Mouse (Mus musculus) intestine, postnatal 0 days (tissue): ENCODE results near the gene Cldn7. TPM values are rescaled to one million over a fixed set of nuclear protein-coding genes. Genes with fewer than 3 reads are reported as not detected.
A peak's percentile ranks its signal among the peaks of the same experiment; 100 is the strongest.
"Not testable (repeated sequence)": the region's sequence is repeated elsewhere in the genome, so short reads cannot be mapped to it uniquely, and the experiment has no call there.

Experiments
- ATAC-seq: fragments of 200-750 bp; cut with Nextera tagmentation; 2 replicates; pipeline ENCODE4 v1.8.0; 2017; ENCODE audit warnings: mild to moderate bottlenecking, moderate TSS enrichment, moderate library complexity
- H3K27ac ChIP-seq: fragments of 300-500 bp; sonication (generic); 2 replicates; pipeline ENCODE4 v1.5.1; 2014; ENCODE audit warnings: mild to moderate bottlenecking, low read depth, low read length, moderate library complexity
- H3K27me3 ChIP-seq: fragments of 300-500 bp; sonication (generic); replicated peaks from 2 replicates; pipeline ENCODE4 v1.6.1; 2014; ENCODE audit warnings: low read length, mixed read lengths; ENCODE audit not compliant: control insufficient read depth, insufficient read depth
- H3K36me3 ChIP-seq: fragments of 300-500 bp; sonication (generic); 2 replicates; pipeline ENCODE4 v1.6.1; 2014; ENCODE audit warnings: mild to moderate bottlenecking, moderate library complexity; ENCODE audit not compliant: control insufficient read depth, insufficient read depth
- H3K4me1 ChIP-seq: fragments of 300-500 bp; sonication (generic); replicated peaks from 2 replicates; pipeline ENCODE4 v1.6.1; 2014; ENCODE audit warnings: antibody characterized with exemption, low read length, mixed read lengths; ENCODE audit not compliant: control insufficient read depth, insufficient read depth
- H3K4me2 ChIP-seq: fragments of 300-500 bp; sonication (generic); replicated peaks from 2 replicates; pipeline ENCODE4 v1.6.1; 2014; ENCODE audit warnings: low read depth, mild to moderate bottlenecking, moderate library complexity
- H3K4me3 ChIP-seq: fragments of 300-500 bp; sonication (generic); 2 replicates; pipeline ENCODE4 v1.5.1; 2014; ENCODE audit warnings: low read depth, low read length
- H3K9ac ChIP-seq: fragments of 300-500 bp; sonication (generic); 2 replicates; pipeline ENCODE4 v1.6.1; 2014; ENCODE audit warnings: mild to moderate bottlenecking, low read depth, low read length
- H3K9me3 ChIP-seq: fragments of 300-500 bp; sonication (generic); 2 replicates; pipeline ENCODE4 v1.6.1; 2016; ENCODE audit warnings: mixed run types; ENCODE audit not compliant: control insufficient read depth
- CTCF ChIP-seq: sonication (generic); IDR thresholded peaks from 2 replicates; pipeline ENCODE4 v1.5.1; 2016; ENCODE audit warnings: low read depth, mild to moderate bottlenecking, control low read depth, antibody characterized with exemption, moderate library complexity
- WGBS: fragments of 180-500 bp; shearing (Covaris S2); extraction: QIAGEN DNeasy Blood & Tissue Kit; methylation state at CpG from one replicate; pipeline ENCODE4 v1.1.7; 2014; 5-methylcytosine and 5-hydroxymethylcytosine counted together
- microRNA counts: library from miRNA; unstranded; fragments of <30 nt; microRNA quantifications from one replicate; lab custom pipeline; 2016
- microRNA-seq: library from miRNA; unstranded; fragments of <30 nt; microRNA quantifications from one replicate; pipeline ENCODE4, GENCODE M21; 2016
- polyA plus RNA-seq: library from polyadenylated mRNA; unstranded; fragments of >200 nt; fragmentation: Nextera tagmentation; extraction: Ambion mirVana; gene quantifications from 2 replicates; pipeline ENCODE4 v1.2.1, GENCODE M21; 2015

Cldn7 gene
- polyA plus RNA-seq, 1 experiment from 2014 or later, result 1,341 TPM

- Histone ChIP-seq H3K27ac (no peak overlapping the region), H3K4me2 (peak overlapping the region; percentile 79), H3K4me1 (0 out of 2 replicates have a peak, but pooled peaks cover 8% of the 10 kb centered on the region), H3K9ac (no peak overlapping the region), H3K36me3 (peaks cover 33% of the 10 kb centered on the region), H3K9me3 (no peaks in the 10 kb centered on the region), H3K27me3 (no peaks in the 10 kb centered on the region), H3K4me3 (peak overlapping the region; percentile 69; the same call in 1 of the 2 replicates)
- TF ChIP-seq CTCF, result no peak
- no peak for ATAC-seq
- 59% methylated on average over 6 of the region's 6 CpGs for WGBS
Measured at GRCm38 (mm10) chr11:70015677-70016076, 51.1 kb downstream of the Cldn7 start.

GRCm38 (mm10) chr11:70016177-70016576 lies 51.6 kb downstream of the Cldn7 start:
- H3K4me2 ChIP-seq, H3K27ac ChIP-seq, H3K9ac ChIP-seq, H3K4me1 ChIP-seq, H3K9me3 ChIP-seq, ATAC-seq, H3K4me3 ChIP-seq, H3K27me3 ChIP-seq: not testable (repeated sequence)
- 78% methylated on average over 2 of the region's 2 CpGs for WGBS
- peaks cover 28% of the 10 kb centered on the region for H3K36me3 ChIP-seq

GRCm38 (mm10) chr11:70016669-70017068 lies 52.1 kb downstream of the Cldn7 start, which contains the start of gene Dlg4:
Dlg4 (plus strand) TSS chr11:70016942.
- Histone ChIP-seq H3K4me1 (0 out of 2 replicates have a peak, but pooled peaks cover 8% of the 10 kb centered on the region), H3K9me3 (no peaks in the 10 kb centered on the region), H3K27ac (no peak within 1 kb of the TSS), H3K27me3 (no peaks in the 10 kb centered on the region), H3K36me3 (peaks cover 23% of the 10 kb centered on the region), H3K4me2 (peak within 1 kb of the TSS; percentile 58; the same call in 1 of the 2 replicates), H3K4me3 (no peak within 1 kb of the TSS), H3K9ac (no peak within 1 kb of the TSS)
- no peak for TF ChIP-seq CTCF
- WGBS, result 78% methylated on average over 3 of the region's 3 CpGs
- no peak for ATAC-seq

- WGBS, result 60% methylated on average over 7 of the region's 7 CpGs
- TF ChIP-seq CTCF, result no peak
- H3K9ac ChIP-seq, result no peak overlapping the region
- no peak for ATAC-seq
- H3K4me2 ChIP-seq, result 0 out of 2 replicates have a peak overlapping the region, but pooled peaks have one; percentile 58
- 0 out of 2 replicates have a peak, but pooled peaks cover 8% of the 10 kb centered on the region for H3K4me1 ChIP-seq
- no peak overlapping the region for H3K27ac ChIP-seq
- H3K36me3 ChIP-seq, result peaks cover 16% of the 10 kb centered on the region
- H3K9me3 ChIP-seq, result no peaks in the 10 kb centered on the region
- no peaks in the 10 kb centered on the region for H3K27me3 ChIP-seq
- H3K4me3 ChIP-seq, result no peak overlapping the region
Measured at GRCm38 (mm10) chr11:70017199-70017767, 52.7 kb downstream of the Cldn7 start.

MicroRNA genes within 50 kb of the gene (microRNA counts, 519-probe panel; counts per million panel counts)
- not detected for microRNA mmu-miR-324-3p (lab: Ali Mortazavi, UCI)
- 3,794 counts per million, percentile 52 among the panel's probes with 10 or more counts for microRNA mmu-miR-324-5p (lab: Ali Mortazavi, UCI)

Small RNA genes lying within 50 kb of the gene (microRNA-seq; reads per million reads assigned to microRNA genes)
- not detected for gene Gm44349
- 1,973 reads per million, percentile 82 among the genes with 10 or more reads in this experiment for gene Mir324

Other genes with a start within 250 kb of the Cldn7 start
- gene Polr2a, start 206.1 kb upstream of the Cldn7 start, polyA plus RNA-seq, result 13.3 and 14.0 TPM in 2 replicates
- 0.09 and 0.12 TPM in 2 replicates for gene Slc35g3, start 202.8 kb upstream of the Cldn7 start, polyA plus RNA-seq
- gene Zbtb4, start 198.9 kb upstream of the Cldn7 start, polyA plus RNA-seq, result 2.1 and 2.4 TPM in 2 replicates
- 2.4 and 2.8 TPM in 2 replicates for gene Chrnb1, start 168.8 kb upstream of the Cldn7 start, polyA plus RNA-seq
- 0.18 and 0.38 TPM in 2 replicates for gene Fgf11, start 162.9 kb upstream of the Cldn7 start, polyA plus RNA-seq
- gene Tmem102, start 159.2 kb upstream of the Cldn7 start, polyA plus RNA-seq, result 58.0 and 59.4 TPM in 2 replicates
- not detected in 2 replicates for gene Gm39566, start 149.5 kb upstream of the Cldn7 start, polyA plus RNA-seq
- gene Spem2, start 146.3 kb upstream of the Cldn7 start, polyA plus RNA-seq, result 0.07 TPM in 1 of 2 replicates, not detected in the other
- gene Spem1, start 142.6 kb upstream of the Cldn7 start, polyA plus RNA-seq, result not detected in 2 replicates
- gene Nlgn2, start 127.0 kb upstream of the Cldn7 start, polyA plus RNA-seq, result 1.8 and 2.2 TPM in 2 replicates
- gene Tmem256, start 126.3 kb upstream of the Cldn7 start, polyA plus RNA-seq, result 584 and 590 TPM in 2 replicates
- gene Plscr3, start 118.4 kb upstream of the Cldn7 start, polyA plus RNA-seq, result 42.0 and 44.8 TPM in 2 replicates
- 11.7 and 12.8 TPM in 2 replicates for gene Tnk1, start 106.0 kb upstream of the Cldn7 start, polyA plus RNA-seq
- not detected in 2 replicates for gene Tmem95, start 86.8 kb upstream of the Cldn7 start, polyA plus RNA-seq
- 4.0 and 4.1 TPM in 2 replicates for gene Kctd11, start 83.4 kb upstream of the Cldn7 start, polyA plus RNA-seq
- 1.1 TPM in 2 replicates for gene Acap1, start 69.2 kb upstream of the Cldn7 start, polyA plus RNA-seq
- 3.5 and 3.8 TPM in 2 replicates for gene 2810408A11Rik, start 63.8 kb upstream of the Cldn7 start, polyA plus RNA-seq
- gene Neurl4, start 63.7 kb upstream of the Cldn7 start, polyA plus RNA-seq, result 9.7 and 10.3 TPM in 2 replicates
- gene Gps2, start 50.9 kb upstream of the Cldn7 start, polyA plus RNA-seq, result 40.4 and 42.3 TPM in 2 replicates
- gene Eif5a, start 42.8 kb upstream of the Cldn7 start, polyA plus RNA-seq, result 716 and 774 TPM in 2 replicates
- gene Ybx2, start 29.0 kb upstream of the Cldn7 start, polyA plus RNA-seq, result 0.42 and 0.43 TPM in 2 replicates
- 18.3 and 18.7 TPM in 2 replicates for gene Slc2a4, start 16.6 kb upstream of the Cldn7 start, polyA plus RNA-seq
- 23.2 and 24.1 TPM in 2 replicates for gene Ctdnep1, start 16.4 kb downstream of the Cldn7 start, polyA plus RNA-seq
- 56.8 and 57.7 TPM in 2 replicates for gene Elp5, start 17.7 kb downstream of the Cldn7 start, polyA plus RNA-seq
- 1,065 and 1,136 TPM in 2 replicates for gene Gabarap, start 26.4 kb downstream of the Cldn7 start, polyA plus RNA-seq
- 32.6 and 37.7 TPM in 2 replicates for gene Phf23, start 31.0 kb downstream of the Cldn7 start, polyA plus RNA-seq
- gene Dvl2, start 35.8 kb downstream of the Cldn7 start, polyA plus RNA-seq, result 9.1 TPM in 2 replicates
- gene Acadvl, start 50.6 kb downstream of the Cldn7 start, polyA plus RNA-seq, result 203 and 215 TPM in 2 replicates
- 1.4 and 1.8 TPM in 2 replicates for gene Dlg4, start 52.2 kb downstream of the Cldn7 start, polyA plus RNA-seq
- gene Asgr1, start 89.3 kb downstream of the Cldn7 start, polyA plus RNA-seq, result not detected in 2 replicates
- 0.10 and 0.18 TPM in 2 replicates for gene Asgr2, start 127.9 kb downstream of the Cldn7 start, polyA plus RNA-seq
- 0.50 and 0.81 TPM in 2 replicates for gene Mgl2, start 165.6 kb downstream of the Cldn7 start, polyA plus RNA-seq
- 0.78 and 1.1 TPM in 2 replicates for gene Clec10a, start 191.4 kb downstream of the Cldn7 start, polyA plus RNA-seq
- gene Slc16a11, start 248.0 kb downstream of the Cldn7 start, polyA plus RNA-seq, result 3.6 and 4.5 TPM in 2 replicates